Mouse (Mus musculus) liver, adult 2 months (tissue): ENCODE data around the gene Ube4a. TPM values are rescaled to one million over a fixed set of nuclear protein-coding genes. Genes with fewer than 3 reads are reported as not detected.

Source experiments
- DNase-seq: peaks from one replicate; pipeline ENCODE4 v3.0.0-alpha.2; 2011; ENCODE audit warnings: low read depth, low spot score; ENCODE audit errors: extremely low read depth
- H3K27ac ChIP-seq: fragments of 200-500 bp; replicated peaks from 2 replicates; pipeline ENCODE4 v1.5.1; 2012; ENCODE audit warnings: low read depth, mild to moderate bottlenecking, control low read depth, inconsistent platforms, low read length; ENCODE audit not compliant: insufficient read depth
- H3K27me3 ChIP-seq: fragments of 200-500 bp; 2 replicates; pipeline ENCODE4 v1.6.1; 2012; ENCODE audit warnings: mild to moderate bottlenecking, moderate library complexity, low read length, inconsistent platforms; ENCODE audit not compliant: control insufficient read depth, insufficient read depth
- H3K36me3 ChIP-seq: fragments of 200-500 bp; 2 replicates; pipeline ENCODE4 v1.6.1; 2012; ENCODE audit warnings: low read length, inconsistent platforms; ENCODE audit not compliant: control insufficient read depth, insufficient read depth
- H3K4me1 ChIP-seq: fragments of 200-500 bp; 2 replicates; pipeline ENCODE4 v1.6.1; 2011; ENCODE audit warnings: low read length; ENCODE audit not compliant: control insufficient read depth, insufficient read depth
- H3K4me3 ChIP-seq: fragments of 200-500 bp; 2 replicates; pipeline ENCODE4 v1.5.1; 2011; ENCODE audit warnings: low read depth, mild to moderate bottlenecking, control low read depth, low read length, moderate library complexity; ENCODE audit not compliant: insufficient read depth
- H3K79me2 ChIP-seq: fragments of 200-500 bp; 2 replicates; pipeline ENCODE4 v1.6.1; 2012; ENCODE audit warnings: inconsistent platforms, mild to moderate bottlenecking, low read length, moderate library complexity; ENCODE audit not compliant: control insufficient read depth, insufficient read depth
- H3K9ac ChIP-seq: fragments of 200-500 bp; 2 replicates; pipeline ENCODE4 v1.6.1; 2012; ENCODE audit warnings: low read depth, mild to moderate bottlenecking, control low read depth, inconsistent platforms, low read length
- CTCF ChIP-seq: fragments of 200-500 bp; IDR thresholded peaks from 2 replicates; pipeline ENCODE4 v1.5.1; 2011; ENCODE audit warnings: low read depth, low read length, control low read depth
- POLR2A ChIP-seq: fragments of 200-500 bp; IDR thresholded peaks from 2 replicates; pipeline ENCODE4 v1.6.1; 2011; ENCODE audit warnings: low read length, control low read depth; ENCODE audit not compliant: insufficient read depth; ENCODE audit errors: extremely low read depth
- WGBS: fragments of 180-500 bp; shearing (Covaris S2); methylation state at CpG from one replicate; pipeline ENCODE4 v1.1.7; 2018; 5-methylcytosine and 5-hydroxymethylcytosine counted together
- polyA plus RNA-seq: library from polyadenylated mRNA; depleted of rRNA; stranded (reverse); fragments of >200 nt; gene quantifications from 2 replicates; pipeline ENCODE4 v1.2.3, GENCODE M21; 2012
- total RNA-seq: library from RNA; depleted of rRNA; stranded (reverse); fragments of >200 nt; gene quantifications from 2 replicates; pipeline ENCODE4 v1.2.3, GENCODE M21; 2014

The Ube4a gene
- total and polyA plus RNA-seq, 2 experiments: 11.6 to 33.6 TPM

DNA sequence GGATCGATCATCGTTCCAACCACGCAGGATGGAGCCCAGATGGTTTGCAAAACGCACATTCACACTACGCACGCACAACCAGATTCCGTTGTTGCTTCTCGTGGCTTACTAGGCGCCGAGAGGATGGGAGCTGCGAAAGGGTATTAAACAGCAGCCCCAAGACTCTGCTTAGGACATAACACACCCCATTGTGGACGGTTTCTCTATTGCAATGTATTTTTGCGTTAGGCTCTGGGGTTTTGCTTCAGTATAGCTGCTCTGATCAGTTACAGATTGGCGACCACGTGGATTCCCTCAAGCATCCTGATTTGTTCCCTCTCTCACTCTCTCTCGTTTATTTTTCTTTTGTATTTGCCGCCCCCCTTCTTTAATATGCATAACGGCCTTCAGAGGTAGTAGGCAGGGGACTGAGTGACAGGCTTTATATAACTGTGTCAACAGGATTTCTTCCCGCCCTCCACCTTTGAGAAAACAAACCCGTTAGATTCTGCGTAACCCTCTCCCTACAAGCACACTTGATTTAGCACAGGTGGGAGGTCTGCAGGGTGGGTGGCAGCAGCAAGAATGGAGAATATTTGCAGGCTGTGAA is 82.3 kb downstream of the Ube4a start:
- TF ChIP-seq CTCF: no peak
- TF ChIP-seq POLR2A: no peak
- no peak for DNase-seq
- H3K27ac ChIP-seq: no peak overlapping the region
- whole genome bisulfite sequencing: 2% methylated on average over 21 of the region's 21 CpGs
- H3K4me3 ChIP-seq: no peak overlapping the region
- no peaks in the 10 kb centered on the region for H3K27me3 ChIP-seq
- H3K79me2 ChIP-seq: peaks cover 22% of the 10 kb centered on the region
- H3K4me1 ChIP-seq: peaks cover 20% of the 10 kb centered on the region
- no peak overlapping the region for H3K9ac ChIP-seq
- no peaks in the 10 kb centered on the region for H3K36me3 ChIP-seq

DNA sequence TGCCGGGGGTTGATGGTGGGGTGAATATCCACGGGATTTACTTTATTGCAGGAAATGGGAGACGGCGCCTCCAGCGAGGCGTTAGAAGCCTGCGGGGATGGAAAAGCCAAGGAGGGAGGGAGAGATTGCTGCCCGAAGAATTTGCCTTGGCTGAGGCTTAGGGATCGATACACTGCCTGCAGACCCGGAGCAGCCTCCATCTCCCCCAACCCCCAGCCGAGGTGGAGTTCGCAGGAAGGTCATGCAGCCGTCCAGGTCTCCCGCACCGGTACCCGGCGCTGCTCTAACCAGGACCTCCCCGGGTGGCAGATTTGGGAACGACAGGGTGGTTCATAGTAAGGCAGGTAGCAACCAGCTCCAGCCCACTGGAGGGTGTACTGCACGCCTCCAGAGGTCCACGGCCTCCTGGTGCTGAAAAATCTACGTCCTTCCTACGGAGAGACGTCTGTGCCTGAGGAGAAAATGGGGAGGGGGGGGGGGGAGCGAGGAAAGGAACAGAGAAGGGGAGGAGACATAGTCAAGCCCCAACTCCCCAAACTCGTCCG is 82.9 kb downstream of the Ube4a start:
- H3K27me3 ChIP-seq: no peaks in the 10 kb centered on the region
- H3K9ac ChIP-seq: peak overlapping the region; percentile 70
- no peak overlapping the region for H3K27ac ChIP-seq
- under 1% methylated on average over 26 of the region's 27 CpGs for WGBS
- peaks cover 20% of the 10 kb centered on the region for H3K4me1 ChIP-seq
- peak; percentile 31 for DNase-seq
- H3K36me3 ChIP-seq: no peaks in the 10 kb centered on the region
- TF ChIP-seq POLR2A (no peak), CTCF (peak; percentile 17; the same call in 1 of the 2 replicates)
- peak overlapping the region; percentile 72 for H3K4me3 ChIP-seq
- peaks cover 28% of the 10 kb centered on the region for H3K79me2 ChIP-seq

DNA sequence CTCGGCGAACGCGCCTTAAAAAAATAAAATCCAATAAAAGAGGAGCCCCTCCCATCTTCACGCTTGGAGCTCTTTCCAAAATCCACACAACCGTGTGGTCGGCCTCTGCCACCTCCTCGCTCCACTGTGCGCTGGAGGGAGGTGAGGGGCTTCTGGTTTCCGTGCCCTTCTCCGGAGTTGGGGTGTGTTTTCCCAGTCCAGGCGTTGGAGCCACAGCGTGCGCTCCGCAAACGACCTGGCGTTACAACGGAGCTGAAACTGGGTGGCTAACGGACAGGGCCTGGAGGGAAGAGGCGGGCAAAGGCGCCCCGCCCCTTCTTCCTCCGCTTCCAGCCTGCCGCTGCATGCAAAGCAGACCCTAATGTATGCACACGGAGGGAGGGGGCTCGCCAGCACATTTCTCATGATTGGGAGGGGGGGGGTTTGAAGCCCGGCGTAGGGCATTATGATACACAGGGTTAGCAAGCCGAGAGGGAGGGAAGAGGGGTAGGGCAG is 83.4 kb downstream of the Ube4a start:
- Histone ChIP-seq H3K9ac (peak overlapping the region; percentile 70), H3K79me2 (peaks cover 33% of the 10 kb centered on the region), H3K27ac (peak overlapping the region; percentile 88), H3K4me1 (peaks cover 20% of the 10 kb centered on the region), H3K36me3 (no peaks in the 10 kb centered on the region), H3K4me3 (peak overlapping the region; percentile 72), H3K27me3 (no peaks in the 10 kb centered on the region)
- DNase-seq: peak; percentile 65
- under 1% methylated on average over 29 of the region's 29 CpGs for WGBS
- TF ChIP-seq POLR2A (peak; percentile 63), CTCF (no peak)

DNA sequence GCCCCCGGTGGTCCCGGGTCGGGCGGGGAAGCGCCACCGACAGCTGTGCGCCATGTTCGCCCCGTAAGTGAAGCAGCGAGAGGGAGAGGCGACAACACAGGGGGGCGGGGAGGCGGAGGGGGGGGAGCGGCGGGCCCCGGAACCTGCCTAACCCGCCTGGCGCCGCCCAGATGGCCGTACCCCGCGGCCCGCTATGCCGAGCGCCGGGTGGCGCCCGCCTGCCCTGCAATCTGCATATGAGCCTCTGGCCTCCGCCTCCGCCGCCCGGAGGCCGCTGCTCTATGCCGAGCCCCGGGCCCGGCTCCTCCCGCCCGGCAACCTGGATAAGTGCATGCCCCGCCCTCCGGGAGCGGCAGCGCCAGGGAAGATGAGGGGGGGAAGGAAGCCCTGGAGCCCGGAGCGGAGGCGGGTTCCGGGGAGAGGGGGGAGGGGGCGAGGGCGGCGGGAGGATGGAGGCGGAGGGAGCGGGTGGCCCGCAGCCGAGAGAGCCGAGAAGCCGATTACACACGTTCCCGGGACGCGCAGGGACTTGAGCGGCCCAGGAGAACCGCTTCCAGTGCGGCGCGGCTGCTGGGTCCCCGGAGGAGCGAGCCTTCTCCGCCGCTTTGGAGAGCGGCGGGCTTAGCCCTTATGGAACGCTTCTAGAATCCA is 84.1 kb downstream of the Ube4a start, which contains the start of gene Kmt2a:
Gene Kmt2a, minus strand, starts transcription at position 76 of the 651 bp plus-strand sequence.
- peak; percentile 82 for DNase-seq
- no peaks in the 10 kb centered on the region for H3K27me3 ChIP-seq
- 0 out of 2 replicates have a peak, but pooled peaks have one; percentile 40 for TF ChIP-seq POLR2A
- TF ChIP-seq CTCF: no peak
- H3K36me3 ChIP-seq: no peaks in the 10 kb centered on the region
- under 1% methylated on average over 49 of the region's 71 CpGs for WGBS
- H3K79me2 ChIP-seq: peaks cover 35% of the 10 kb centered on the region
- H3K4me1 ChIP-seq: peaks cover 20% of the 10 kb centered on the region
- H3K4me3 ChIP-seq: peak within 1 kb of the TSS; percentile 100
- peak within 1 kb of the TSS; percentile 88 for H3K27ac ChIP-seq
- peak within 1 kb of the TSS; percentile 99 for H3K9ac ChIP-seq

DNA sequence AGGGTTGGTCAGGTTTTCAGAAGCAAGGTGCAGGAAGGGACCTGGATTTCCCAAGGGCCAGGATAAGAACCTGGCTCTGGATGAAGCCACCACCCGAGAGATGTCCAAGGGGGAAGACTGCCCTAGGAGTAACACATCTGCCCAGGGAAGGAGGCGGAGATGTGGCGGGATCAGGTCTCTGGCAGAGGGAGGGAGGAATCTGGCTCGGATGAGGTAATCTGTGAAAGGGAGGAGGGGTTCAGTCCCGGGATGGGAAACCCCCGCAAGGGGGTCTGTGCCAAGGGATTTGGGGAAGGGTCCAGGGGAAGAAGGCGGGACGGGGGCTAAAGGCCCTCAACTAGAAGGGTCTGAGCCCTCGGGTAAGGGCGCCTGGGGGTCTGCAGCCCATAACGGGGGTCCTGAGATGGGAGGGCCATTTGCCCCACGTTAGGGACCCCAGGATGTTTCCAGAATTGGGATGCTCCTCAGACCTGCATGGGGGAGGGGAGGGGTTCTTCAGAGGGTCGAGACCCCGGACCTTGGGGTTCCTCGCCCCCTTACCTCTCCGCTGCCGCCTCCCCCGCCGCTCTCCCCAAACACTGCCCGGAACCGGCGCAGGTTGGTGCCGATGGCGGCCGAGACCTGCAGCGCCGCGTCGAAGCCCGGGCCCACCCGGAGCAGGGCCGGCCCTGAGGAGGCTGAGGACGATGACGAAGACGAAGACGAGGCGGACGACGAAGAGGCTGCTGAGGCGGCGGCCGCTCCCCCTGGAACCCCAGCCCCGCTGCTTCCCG is 84.9 kb downstream of the Ube4a start:
- under 1% methylated on average over 44 of the region's 44 CpGs for WGBS
- peaks cover 20% of the 10 kb centered on the region for H3K4me1 ChIP-seq
- peak overlapping the region; percentile 52 for H3K27ac ChIP-seq
- TF ChIP-seq CTCF (no peak), POLR2A (no peak)
- H3K79me2 ChIP-seq: peaks cover 35% of the 10 kb centered on the region
- H3K4me3 ChIP-seq: peak overlapping the region; percentile 100
- peak overlapping the region; percentile 99 for H3K9ac ChIP-seq
- no peak for DNase-seq
- H3K36me3 ChIP-seq: no peaks in the 10 kb centered on the region
- no peaks in the 10 kb centered on the region for H3K27me3 ChIP-seq
